ENCODE assay signal across 8 mouse cellular contexts in genomic region chr7:114115961-114116360, GRCm38 (mm10). TPM values are rescaled to one million over a fixed set of nuclear protein-coding genes. Genes with fewer than 3 reads are reported as not detected.
DNase-seq lines count a peak whose midpoint lies in the region; ATAC-seq and TF ChIP-seq lines count a peak whose summit lies in the region.

No protein-coding gene starts in this region.

- TF ChIP-seq POLR2A in liver, adult 2 months (IDR thresholded peaks at IDR 0.05; ENCODE audit: extremely low read depth, insufficient read depth, low read length) = no peak
- no peak for TF ChIP-seq POLR2A in embryonic fibroblast, embryonic 13.5 days (IDR thresholded peaks at IDR 0.05; ENCODE audit: low read depth, low read length)

- no peak overlapping the region for H3K27ac ChIP-seq in liver, adult 2 months (replicated peaks; ENCODE audit: insufficient read depth, low read depth, low read length)
- H3K27ac ChIP-seq in embryonic fibroblast, embryonic 13.5 days (ENCODE audit: insufficient read depth, low read length) = no peak overlapping the region
- no peak overlapping the region for H3K27ac ChIP-seq in limb, embryonic 11.5 days (replicated peaks; ENCODE audit: low read depth, low read length)
- no peak overlapping the region for H3K27ac ChIP-seq in stomach, embryonic 14.5 days (ENCODE audit: low read length)

- no peak for DNase-seq in liver, adult 2 months (ENCODE audit: extremely low read depth, low read depth, low spot score)
- DNase-seq in liver = no peak
- peak; percentile 24 for DNase-seq in limb, embryonic 11.5 days (ENCODE audit: low spot score)
- DNase-seq in layer of hippocampus, postnatal 25 days (ENCODE audit: extremely low spot score in 1 of 2, low spot score in 1 of 2) = no peak
- no peak for DNase-seq in right cerebral cortex, postnatal 14 days

- peaks cover 4% of the 10 kb centered on the region; the same call in 1 of the 2 replicates for H3K4me1 ChIP-seq in liver, adult 2 months (ENCODE audit: control insufficient read depth, insufficient read depth, low read length)
- no peaks in the 10 kb centered on the region; the same call in none of the 2 replicates for H3K4me1 ChIP-seq in embryonic fibroblast, embryonic 13.5 days (ENCODE audit: control insufficient read depth, insufficient read depth, low read length)
- H3K4me1 ChIP-seq in limb, embryonic 11.5 days (ENCODE audit: control insufficient read depth, insufficient read depth, low read length) = no peaks in the 10 kb centered on the region
- H3K4me1 ChIP-seq in stomach, embryonic 14.5 days (ENCODE audit: control insufficient read depth, insufficient read depth, low read length) = peaks cover 3% of the 10 kb centered on the region; the same call in 1 of the 2 replicates

- peak overlapping the region; percentile 79; the same call in 1 of the 2 replicates for H3K4me2 ChIP-seq in limb, embryonic 11.5 days (ENCODE audit: low read depth, severe bottlenecking)
- peak overlapping the region; percentile 72 for H3K4me2 ChIP-seq in stomach, embryonic 14.5 days (replicated peaks; ENCODE audit: low read depth, low read length)

- peak overlapping the region; percentile 65; the same call in 1 of the 2 replicates for H3K4me3 ChIP-seq in liver, adult 2 months (ENCODE audit: insufficient read depth, low read depth, low read length)
- H3K4me3 ChIP-seq in embryonic fibroblast, embryonic 13.5 days (ENCODE audit: insufficient read depth, low read length) = peak overlapping the region; percentile 77
- peak overlapping the region; percentile 74 for H3K4me3 ChIP-seq in limb, embryonic 11.5 days (ENCODE audit: low read depth, low read length)
- H3K4me3 ChIP-seq in stomach, embryonic 14.5 days (ENCODE audit: low read depth, low read length) = peak overlapping the region; percentile 82

- WGBS in liver, adult 2 months = 54% methylated on average over 9 of the region's 9 CpGs
- 21% methylated on average over 9 of the region's 9 CpGs for WGBS in limb, embryonic 11.5 days
- WGBS in stomach, embryonic 14.5 days = 13% methylated on average over 9 of the region's 9 CpGs

- H3K9me3 ChIP-seq in limb, embryonic 11.5 days (ENCODE audit: control insufficient read depth, low read length) = no peaks in the 10 kb centered on the region
- H3K9me3 ChIP-seq in stomach, embryonic 14.5 days (ENCODE audit: control insufficient read depth, low read depth, low read length) = no peaks in the 10 kb centered on the region

- no peak for ATAC-seq in limb, embryonic 11.5 days (ENCODE audit: insufficient number of reproducible peaks, low FRiP score, low TSS enrichment, low read depth)
- no peak for ATAC-seq in stomach, embryonic 14.5 days (ENCODE audit: insufficient number of reproducible peaks, insufficient read depth, low FRiP score, low read depth)
- ATAC-seq in erythroblast, adult 5-6 weeks (replicated peaks; ENCODE audit: low FRiP score, poor library complexity, severe bottlenecking) = no peak

- no peaks in the 10 kb centered on the region for H3K27me3 ChIP-seq in liver, adult 2 months (ENCODE audit: control insufficient read depth, insufficient read depth, low read length)
- H3K27me3 ChIP-seq in limb, embryonic 11.5 days (ENCODE audit: control insufficient read depth, insufficient read depth, low read length) = no peaks in the 10 kb centered on the region
- no peaks in the 10 kb centered on the region for H3K27me3 ChIP-seq in stomach, embryonic 14.5 days (ENCODE audit: control insufficient read depth, insufficient read depth, low read length)

- H3K9ac ChIP-seq in liver, adult 2 months (ENCODE audit: low read depth, low read length) = no peak overlapping the region
- H3K9ac ChIP-seq in limb, embryonic 11.5 days (ENCODE audit: low read length) = no peak overlapping the region
- H3K9ac ChIP-seq in stomach, embryonic 14.5 days (replicated peaks; ENCODE audit: low read depth, low read length) = no peak overlapping the region

- H3K36me3 ChIP-seq in liver, adult 2 months (ENCODE audit: control insufficient read depth, insufficient read depth, low read length) = no peaks in the 10 kb centered on the region
- no peaks in the 10 kb centered on the region for H3K36me3 ChIP-seq in limb, embryonic 11.5 days (ENCODE audit: control insufficient read depth, insufficient read depth, low read length)
- no peaks in the 10 kb centered on the region for H3K36me3 ChIP-seq in stomach, embryonic 14.5 days (ENCODE audit: control insufficient read depth, insufficient read depth, low read length)

- no peak for TF ChIP-seq CTCF in liver, adult 2 months (IDR thresholded peaks at IDR 0.05; ENCODE audit: low read depth, low read length)
- TF ChIP-seq CTCF in embryonic fibroblast, embryonic 13.5 days (IDR thresholded peaks at IDR 0.05; ENCODE audit: borderline replicate concordance, insufficient read depth, low read length) = no peak

- peaks cover 45% of the 10 kb centered on the region; the same call in 1 of the 2 replicates for H3K79me2 ChIP-seq in liver, adult 2 months (ENCODE audit: control insufficient read depth, insufficient read depth, low read length)

RNA-seq across cellular contexts. Expression of gene Rras2, which starts 1.6 kb away (rescaled TPM):
- 18.3 and 18.9 TPM in 2 replicates for total RNA-seq in liver, adult 2 months (2014; rRNA removed)
- polyA plus RNA-seq in liver, adult 2 months (2012; rRNA removed) = 6.0 TPM in 2 replicates
- polyA plus RNA-seq in embryonic fibroblast, embryonic 13.5 days (2011; ENCODE audit: insufficient read length, low read depth, missing spikeins) = 56.6 and 84.6 TPM in 2 replicates
- polyA plus RNA-seq in limb, embryonic 11.5 days (2014; fragmentation: Nextera tagmentation; extraction: Ambion mirVana) = 27.0 and 29.8 TPM in 2 replicates
- polyA plus RNA-seq in stomach, embryonic 14.5 days (2014; fragmentation: Nextera tagmentation; extraction: Ambion mirVana) = 29.4 and 30.1 TPM in 2 replicates
- 10 to 100 TPM; 34.6 to 36.9 TPM for total RNA-seq in layer of hippocampus, postnatal 25 days (2021)
- 2.9 and 3.7 TPM in 2 replicates for total RNA-seq in erythroblast, adult 5-6 weeks (2015; ENCODE audit: low replicate concordance)
- 2.0 TPM in 1 of 2 replicates, not detected in the other for total RNA-seq in erythroblast, adult 5-6 weeks (2017; ENCODE audit: low replicate concordance)
